Mouse (Mus musculus): ENCODE results near the gene Tmem248.

Gene Tmem248

GRCm38 (mm10) chr5:130216781-130217180 lies at the start of gene Tmem248:
Tmem248 (plus strand) TSS chr5:130217081.
- TF ChIP-seq GATA4 (IDR thresholded peaks at IDR 0.05; ENCODE audit: insufficient replicate concordance, low read length): no peak

- no peak for TF ChIP-seq GATA4 (IDR thresholded peaks at IDR 0.05; ENCODE audit: insufficient replicate concordance, low read length)
These were observed 47.8 kb upstream of the Tmem248 start for GRCm38 (mm10) chr5:130169109-130169508.

- TF ChIP-seq GATA4 (IDR thresholded peaks at IDR 0.05; ENCODE audit: insufficient replicate concordance, low read length): no peak
These were observed 46.0 kb upstream of the Tmem248 start for GRCm38 (mm10) chr5:130170666-130171422.

- peak; percentile 85; the same call in 1 of the 2 replicates for TF ChIP-seq GATA4 (IDR thresholded peaks at IDR 0.05; ENCODE audit: insufficient replicate concordance, low read length)
These were observed 45.4 kb upstream of the Tmem248 start, which contains the start of gene Rabgef1 for GRCm38 (mm10) chr5:130171423-130171954. Rabgef1 (plus strand) TSS chr5:130171798.

- no peak for TF ChIP-seq GATA4 (IDR thresholded peaks at IDR 0.05; ENCODE audit: insufficient replicate concordance, low read length)
These were observed 44.8 kb upstream of the Tmem248 start for GRCm38 (mm10) chr5:130171956-130172601.

GRCm38 (mm10) chr5:130173012-130173411 lies 43.9 kb upstream of the Tmem248 start:
- TF ChIP-seq GATA4 (IDR thresholded peaks at IDR 0.05; ENCODE audit: insufficient replicate concordance, low read length): no peak

GRCm38 (mm10) chr5:130177871-130178270 lies 39.0 kb upstream of the Tmem248 start:
- no peak for TF ChIP-seq GATA4 (IDR thresholded peaks at IDR 0.05; ENCODE audit: insufficient replicate concordance, low read length)

- no peak for TF ChIP-seq GATA4 (IDR thresholded peaks at IDR 0.05; ENCODE audit: insufficient replicate concordance, low read length)
These were observed 36.5 kb upstream of the Tmem248 start for GRCm38 (mm10) chr5:130180362-130180761.

- TF ChIP-seq GATA4 (IDR thresholded peaks at IDR 0.05; ENCODE audit: insufficient replicate concordance, low read length): no peak
These were observed 34.9 kb upstream of the Tmem248 start for GRCm38 (mm10) chr5:130181740-130182540.

- TF ChIP-seq GATA4 (IDR thresholded peaks at IDR 0.05; ENCODE audit: insufficient replicate concordance, low read length): no peak
These were observed 34.4 kb upstream of the Tmem248 start for GRCm38 (mm10) chr5:130182541-130182821.

GRCm38 (mm10) chr5:130184193-130184856 lies 32.6 kb upstream of the Tmem248 start:
- no peak for TF ChIP-seq GATA4 (IDR thresholded peaks at IDR 0.05; ENCODE audit: insufficient replicate concordance, low read length)

- TF ChIP-seq GATA4 (IDR thresholded peaks at IDR 0.05; ENCODE audit: insufficient replicate concordance, low read length): no peak
These were observed 31.6 kb upstream of the Tmem248 start for GRCm38 (mm10) chr5:130185312-130185711.

- TF ChIP-seq GATA4 (IDR thresholded peaks at IDR 0.05; ENCODE audit: insufficient replicate concordance, low read length): no peak
These were observed 29.5 kb upstream of the Tmem248 start for GRCm38 (mm10) chr5:130187383-130187782.

GRCm38 (mm10) chr5:130190909-130191308 lies 26.0 kb upstream of the Tmem248 start:
- no peak for TF ChIP-seq GATA4 (IDR thresholded peaks at IDR 0.05; ENCODE audit: insufficient replicate concordance, low read length)

GRCm38 (mm10) chr5:130191865-130192264 lies 25.0 kb upstream of the Tmem248 start:
- no peak for TF ChIP-seq GATA4 (IDR thresholded peaks at IDR 0.05; ENCODE audit: insufficient replicate concordance, low read length)

All from liver, adult (tissue).